Mouse (Mus musculus) myocyte (in vitro differentiated cells): ENCODE data around the gene Pafah2.

Source experiments
- MAX ChIP-seq: IDR thresholded peaks from one replicate; pipeline ENCODE4 v1.6.1; 2011; ENCODE audit warnings: low read depth, mild to moderate bottlenecking, control low read depth
- POLR2A ChIP-seq: IDR thresholded peaks from one replicate; pipeline ENCODE4 v1.6.1; 2011; ENCODE audit warnings: low read depth, mild to moderate bottlenecking, control low read depth, moderate library complexity; ENCODE audit not compliant: insufficient read length
- POLR2AphosphoS2 ChIP-seq: IDR thresholded peaks from one replicate; pipeline ENCODE4 v1.6.1; 2011; ENCODE audit warnings: low read depth, control low read depth; ENCODE audit not compliant: insufficient read length
- TCF12 ChIP-seq: IDR thresholded peaks from one replicate; pipeline ENCODE4 v1.6.1; 2011; ENCODE audit warnings: mild to moderate bottlenecking, control low read depth; ENCODE audit not compliant: poor library complexity, insufficient read depth, severe bottlenecking
- USF1 ChIP-seq: IDR thresholded peaks from one replicate; pipeline ENCODE4 v1.6.1; 2011; ENCODE audit warnings: low read depth, mild to moderate bottlenecking, control low read depth, moderate library complexity

- TF ChIP-seq POLR2AphosphoS2 (no peak), POLR2A (no peak), TCF12 (no peak), MAX (no peak), USF1 (no peak)
Observed at GRCm38 (mm10) chr4:134460277-134460676, 64.2 kb downstream of the Pafah2 start.
